Comparison of ENCODE assay signal across 24 mouse cellular contexts in genomic region chr6:8619582-8620350, GRCm38 (mm10).
A peak's percentile ranks its signal among the peaks of the same experiment; 100 is the strongest.
DNase-seq lines count a peak whose midpoint lies in the region; ATAC-seq and TF ChIP-seq lines count a peak whose summit lies in the region.
"Had no signal": no experiment of that assay in that cellular context is flagged by ENCODE, and none has a peak within 500 bp of the region (broad histone marks: within the 10 kb centered on the region; RNA-seq: fewer than 3 reads in every experiment).

No protein-coding gene starts in this region.

- peaks cover 7% of the 10 kb centered on the region for H3K4me1 ChIP-seq in cerebellum, adult 2 months (ENCODE audit: control insufficient read depth, insufficient read depth, low read length)
- H3K4me1 ChIP-seq in midbrain, embryonic 13.5 days (replicated peaks): no peaks in the 10 kb centered on the region
- H3K4me1 ChIP-seq: embryonic facial prominence, embryonic 12.5 days; kidney, embryonic 15.5 days; midbrain, embryonic 15.5 days; neural tube, embryonic 12.5 days; stomach, embryonic 15.5 days had no signal

- no peaks in the 10 kb centered on the region for H3K36me3 ChIP-seq in midbrain, embryonic 13.5 days
- H3K36me3 ChIP-seq: embryonic facial prominence, embryonic 12.5 days; heart, embryonic 12.5 days; kidney, embryonic 15.5 days; midbrain, embryonic 15.5 days; neural tube, embryonic 12.5 days; stomach, embryonic 15.5 days had no signal

- no peak overlapping the region for H3K4me3 ChIP-seq in cerebellum, adult 2 months (replicated peaks; ENCODE audit: insufficient read depth, low read depth, low read length)
- no peak overlapping the region for H3K4me3 ChIP-seq in midbrain, embryonic 13.5 days (replicated peaks)
- H3K4me3 ChIP-seq: embryonic facial prominence, embryonic 12.5 days; heart, embryonic 12.5 days; kidney, embryonic 15.5 days; left cerebral cortex, adult 2 months; midbrain, embryonic 15.5 days; neural tube, embryonic 12.5 days; stomach, embryonic 15.5 days had no signal

- peak; percentile 18; the same call in 1 of the 2 replicates for ATAC-seq in frontal cortex, adult (ENCODE audit: low TSS enrichment)
- ATAC-seq in midbrain, embryonic 13.5 days: no peak
- ATAC-seq: CD4-positive, CD25-positive, alpha-beta regulatory T cell, adult 4 months; forebrain, postnatal 0 days; intestine, postnatal 0 days; midbrain, embryonic 15.5 days; Patski had no signal

- DNase-seq in frontal cortex, adult 2 months (ENCODE audit: extremely low spot score in 1 of 2, low spot score in 1 of 2): no peak
- peak; percentile 43 for DNase-seq in MEL-GATA-1-ER (ENCODE audit: extremely low read depth, low read depth)
- DNase-seq in cerebellum, adult 2 months: peak; percentile 55 to 86
- peak; percentile 64 to 73 for DNase-seq in cerebellum, postnatal 25 days
- DNase-seq in left cerebral cortex, adult 11 months (ENCODE audit: low spot score): no peak
- DNase-seq in layer of hippocampus, adult 9-11 months: no peak
- DNase-seq: forebrain, postnatal 0 days; heart, postnatal 10 days; kidney, postnatal 36 days; lung, adult 2 months; right cerebral cortex, postnatal 14 days; thymus, postnatal 25 days had no signal

- TF ChIP-seq CTCF in cerebellum, adult 2 months (IDR thresholded peaks at IDR 0.05; ENCODE audit: borderline replicate concordance, insufficient read depth, low read depth, low read length): no peak

- no peak overlapping the region for H3K4me2 ChIP-seq in midbrain, embryonic 13.5 days (replicated peaks)
- H3K4me2 ChIP-seq: embryonic facial prominence, embryonic 12.5 days; heart, embryonic 12.5 days; kidney, embryonic 15.5 days; midbrain, embryonic 15.5 days; neural tube, embryonic 12.5 days; stomach, embryonic 15.5 days had no signal

- no peak overlapping the region for H3K9ac ChIP-seq in midbrain, embryonic 13.5 days (replicated peaks)
- H3K9ac ChIP-seq: embryonic facial prominence, embryonic 12.5 days; forebrain, postnatal 0 days; heart, embryonic 12.5 days; kidney, embryonic 15.5 days; midbrain, embryonic 15.5 days; neural tube, embryonic 12.5 days; stomach, embryonic 15.5 days had no signal

- peak; percentile 20; the same call in 1 of the 2 replicates for TF ChIP-seq POLR2A in cerebellum, adult 2 months (IDR thresholded peaks at IDR 0.05; ENCODE audit: borderline replicate concordance, insufficient read depth, low read length)

- WGBS in cerebellum, adult 2 months: 27% methylated on average over 4 of the region's 4 CpGs
- 84% methylated on average over 4 of the region's 4 CpGs for WGBS in midbrain, embryonic 13.5 days

- H3K27ac ChIP-seq in cerebellum, adult 2 months (ENCODE audit: insufficient read depth, low read length): peak overlapping the region; percentile 67
- no peak overlapping the region for H3K27ac ChIP-seq in midbrain, embryonic 13.5 days
- H3K27ac ChIP-seq: embryonic facial prominence, embryonic 12.5 days; kidney, embryonic 15.5 days; left cerebral cortex, adult 2 months; midbrain, embryonic 15.5 days; neural tube, embryonic 12.5 days; stomach, embryonic 15.5 days had no signal

- H3K27me3 ChIP-seq in cerebellum, adult 2 months (ENCODE audit: control insufficient read depth, insufficient read depth, low read length): no peaks in the 10 kb centered on the region
- H3K27me3 ChIP-seq in midbrain, embryonic 13.5 days: no peaks in the 10 kb centered on the region
- H3K27me3 ChIP-seq: embryonic facial prominence, embryonic 12.5 days; heart, embryonic 12.5 days; kidney, embryonic 15.5 days; midbrain, embryonic 15.5 days; neural tube, embryonic 12.5 days; Patski; stomach, embryonic 15.5 days had no signal

- H3K9me3 ChIP-seq in midbrain, embryonic 13.5 days: no peaks in the 10 kb centered on the region
- H3K9me3 ChIP-seq: embryonic facial prominence, embryonic 12.5 days; kidney, embryonic 15.5 days; midbrain, embryonic 15.5 days; neural tube, embryonic 12.5 days; stomach, embryonic 15.5 days had no signal

Comparison
In these comparisons a context has a peak if more than half of its experiments do, and no peak if none do; other contexts are left out.
1. DNase-seq: peak in MEL-GATA-1-ER (single experiment), cerebellum, adult 2 months (2 of 2) and cerebellum, postnatal 25 days (2 of 2); none in frontal cortex, adult 2 months (0 of 2), left cerebral cortex, adult 11 months (single experiment) and layer of hippocampus, adult 9-11 months (single experiment).